Mouse (Mus musculus) spleen, adult 2 months (tissue): ENCODE measurements around the gene Tmem30c.

Experiments used
- CTCF ChIP-seq: fragments of 200-500 bp; IDR thresholded peaks from 2 replicates; pipeline ENCODE4 v1.5.1; 2011; ENCODE audit warnings: mild to moderate bottlenecking, inconsistent platforms; ENCODE audit not compliant: insufficient read depth, insufficient read length, insufficient replicate concordance; ENCODE audit errors: extremely low read depth
- POLR2A ChIP-seq: fragments of 200-500 bp; IDR thresholded peaks from 2 replicates; pipeline ENCODE4 v1.6.1; 2011; ENCODE audit warnings: low read depth, low read length, inconsistent platforms

GRCm38 (mm10) chr16:57319284-57320124 lies 26.8 kb upstream of the Tmem30c start:
- TF ChIP-seq CTCF (no peak), POLR2A (no peak)
